Mouse (Mus musculus) natural killer cell, adult 2 months (primary cell): Measurements from ENCODE around the gene Borcs6.
"Not testable (repeated sequence)": the region's sequence is repeated elsewhere in the genome, so short reads cannot be mapped to it uniquely, and the experiment has no call there.

Experiments
- DNase-seq, 2 experiments: peaks; one replicate each; pipeline ENCODE4 v3.0.0; 2022; ENCODE audit warnings: low spot score in 2 of 2

The Borcs6 gene

DNA sequence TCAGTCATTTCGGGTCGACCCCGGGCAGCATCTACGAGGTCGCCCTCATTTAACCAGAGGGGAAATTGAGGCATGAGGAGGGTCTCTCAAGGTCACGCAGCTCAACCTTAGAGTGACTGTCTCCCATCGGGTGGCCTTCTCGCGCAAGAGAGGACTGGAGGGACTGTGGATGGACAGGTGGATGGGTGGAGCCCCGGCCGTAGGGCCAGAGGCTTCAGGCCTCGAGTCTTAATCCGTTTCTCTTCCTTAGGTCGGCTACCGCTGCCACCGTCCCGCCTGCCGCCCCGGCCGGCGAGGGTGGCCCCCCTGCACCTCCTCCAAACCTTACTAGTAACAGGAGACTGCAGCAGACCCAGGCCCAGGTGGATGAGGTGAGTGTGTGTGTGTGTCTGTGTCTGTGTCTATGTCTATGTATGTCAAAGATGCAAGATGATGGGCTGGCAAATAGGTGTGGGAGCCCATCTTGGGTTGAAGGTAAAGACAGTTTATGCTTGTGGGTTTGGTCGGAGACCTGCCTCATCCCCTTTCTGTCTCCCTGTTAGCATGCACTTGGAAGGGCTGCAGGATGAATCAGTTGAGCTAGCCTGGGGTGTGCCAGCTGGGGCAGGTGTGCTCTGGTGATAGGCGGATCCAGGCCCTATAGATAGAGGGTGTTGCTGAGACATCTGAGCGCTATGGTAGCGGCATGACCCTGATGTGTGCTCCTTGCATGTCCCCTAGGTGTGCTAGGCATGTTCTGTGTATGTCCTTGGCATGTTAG is 29.5 kb downstream of the Borcs6 start:
- no peak for DNase-seq

DNA sequence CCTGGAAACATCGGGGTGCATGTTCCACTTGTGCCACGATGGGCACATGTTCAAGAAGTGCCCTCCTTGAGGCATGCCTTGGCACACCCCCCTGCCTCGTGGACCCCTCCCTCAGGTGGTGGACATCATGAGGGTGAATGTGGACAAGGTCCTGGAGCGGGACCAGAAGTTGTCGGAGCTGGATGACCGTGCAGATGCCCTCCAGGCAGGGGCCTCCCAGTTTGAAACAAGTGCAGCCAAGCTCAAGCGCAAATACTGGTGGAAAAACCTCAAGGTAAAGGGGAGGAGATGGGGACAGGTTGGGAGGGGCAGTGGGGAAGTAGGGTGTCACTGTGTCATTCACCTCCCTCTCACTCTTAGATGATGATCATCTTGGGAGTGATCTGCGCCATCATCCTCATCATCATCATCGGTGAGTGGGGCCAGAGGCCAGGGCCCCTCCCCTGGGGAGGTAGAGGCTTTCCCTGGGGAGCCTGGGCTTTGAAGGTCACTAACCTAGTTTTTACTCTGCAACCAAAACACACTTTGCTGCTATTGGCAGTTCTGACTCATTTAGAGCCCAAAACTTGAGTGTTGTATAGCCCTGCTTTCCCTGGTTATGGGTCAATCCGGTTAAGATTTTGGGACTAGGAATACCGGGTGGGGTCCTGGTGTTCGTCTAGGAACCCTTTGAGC is 30.2 kb downstream of the Borcs6 start:
- no peak for DNase-seq

DNA sequence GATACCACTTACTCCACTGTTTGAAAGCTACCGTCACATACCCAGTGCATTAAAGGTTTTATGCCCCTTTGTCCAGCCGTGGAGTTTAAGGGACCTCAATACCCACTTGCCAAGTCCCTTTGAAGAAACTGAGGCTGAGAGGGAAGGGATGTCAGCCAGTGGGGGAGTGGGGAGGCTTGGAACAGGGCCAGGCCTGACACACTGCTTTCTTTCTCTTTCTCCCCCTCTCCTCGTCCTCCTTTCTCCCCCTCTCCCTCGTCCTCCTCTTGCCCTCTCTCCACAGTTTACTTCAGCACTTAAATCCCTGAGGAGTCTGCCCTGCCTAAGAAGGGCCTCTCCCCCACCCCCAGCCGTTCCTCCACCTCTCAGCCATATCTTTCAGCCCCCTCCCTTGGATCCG is 30.9 kb downstream of the Borcs6 start:
- no peak for DNase-seq

DNA sequence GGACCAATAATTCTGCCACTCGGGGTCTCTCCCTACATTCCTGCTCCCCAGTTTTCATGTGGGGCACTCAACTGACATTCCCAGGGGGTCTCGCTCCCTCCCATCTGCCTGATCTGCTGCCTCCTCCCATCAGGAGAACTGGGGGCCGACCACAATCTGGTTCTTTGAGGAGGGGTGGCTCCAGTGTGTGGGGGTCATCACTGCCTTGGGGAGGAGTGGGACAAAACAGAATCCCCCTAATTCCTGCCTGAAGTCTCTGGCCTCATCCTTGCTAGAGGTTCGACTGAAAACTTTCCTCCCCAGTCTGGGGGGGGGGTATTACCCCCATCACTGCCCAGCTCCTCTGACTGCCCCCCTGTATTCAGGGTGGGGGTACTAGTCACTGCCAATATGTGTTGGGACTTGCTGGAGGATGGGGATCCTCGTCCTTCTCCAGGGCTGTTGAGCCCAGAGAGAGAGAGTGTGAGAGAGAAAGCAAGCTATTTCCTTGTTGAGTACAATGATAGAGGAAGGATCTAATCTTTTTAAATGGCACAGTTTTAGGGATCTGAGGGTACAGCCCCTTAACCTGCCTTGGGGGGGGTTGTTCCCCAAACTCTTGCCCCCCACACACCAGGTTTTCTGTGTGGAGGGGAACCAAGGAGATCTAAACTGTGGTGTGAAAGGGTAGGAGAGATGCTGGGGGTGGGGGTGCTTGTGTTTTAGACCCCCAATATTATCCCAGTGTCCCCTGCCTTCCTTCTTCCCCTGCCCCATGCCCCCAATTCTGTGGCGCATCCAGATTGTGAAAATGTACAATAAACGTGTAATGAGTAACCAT is 32.3 kb downstream of the Borcs6 start:
- no peak for DNase-seq

DNA sequence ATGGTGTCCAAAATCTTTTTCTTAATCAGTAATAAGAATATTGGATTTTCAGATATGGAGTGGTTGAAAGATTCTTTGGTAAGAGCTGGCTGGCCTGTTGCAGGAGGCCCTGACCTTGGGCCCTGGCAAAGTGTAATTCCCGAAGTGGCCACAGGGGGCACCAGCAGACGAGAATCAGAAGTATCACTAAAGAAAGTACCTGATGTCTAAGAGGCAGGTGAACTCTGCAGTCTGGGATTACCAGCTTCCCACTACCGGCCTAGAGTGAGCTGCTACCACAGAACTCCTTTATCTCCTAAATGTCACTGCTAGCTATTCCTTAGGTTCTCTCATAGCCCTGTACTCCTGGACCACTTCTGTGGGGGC is 32.9 kb downstream of the Borcs6 start:
- DNase-seq, result peak; percentile 87 to 91

DNA sequence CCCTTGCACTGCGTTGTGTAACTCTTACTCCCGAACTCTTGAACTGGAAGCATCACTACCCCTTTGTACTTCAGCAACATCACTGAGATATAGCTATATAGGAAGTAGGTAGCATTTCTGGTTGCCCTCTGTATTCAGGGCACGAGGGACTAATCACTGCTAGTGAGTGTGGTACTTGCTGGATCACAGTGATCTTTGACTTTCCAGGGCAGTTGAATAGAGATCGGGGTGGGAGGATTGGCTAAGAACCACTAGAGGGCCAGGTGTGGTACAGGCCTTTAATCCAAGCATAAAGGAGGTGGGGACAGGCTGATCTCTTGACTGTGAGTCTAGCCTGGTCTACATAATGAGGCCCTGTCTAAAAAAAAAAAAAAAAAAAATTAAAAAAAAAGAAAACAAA is 33.4 kb downstream of the Borcs6 start:
- DNase-seq, result peak in 1 of 2 experiments; percentile 49

DNA sequence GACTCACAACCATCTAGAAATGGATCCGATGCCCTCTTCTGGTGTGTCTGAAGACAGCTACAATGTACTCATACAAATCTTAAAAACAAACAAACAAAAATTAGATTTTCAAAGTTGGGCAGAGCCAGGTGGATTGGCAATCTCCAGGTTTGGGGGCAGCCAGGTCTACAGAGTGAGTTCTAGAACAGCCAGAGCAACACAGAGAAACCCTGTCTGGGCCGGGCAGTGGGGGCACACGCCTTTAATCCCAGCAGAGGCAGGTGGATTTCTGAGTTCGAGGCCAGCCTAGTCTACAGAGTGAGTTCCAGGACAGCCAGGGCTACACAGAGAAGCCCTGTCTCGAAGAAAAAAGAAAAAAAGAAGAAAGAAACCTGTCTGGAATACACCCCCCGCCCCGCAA is 34.3 kb downstream of the Borcs6 start:
- DNase-seq, result not testable (repeated sequence)

DNA sequence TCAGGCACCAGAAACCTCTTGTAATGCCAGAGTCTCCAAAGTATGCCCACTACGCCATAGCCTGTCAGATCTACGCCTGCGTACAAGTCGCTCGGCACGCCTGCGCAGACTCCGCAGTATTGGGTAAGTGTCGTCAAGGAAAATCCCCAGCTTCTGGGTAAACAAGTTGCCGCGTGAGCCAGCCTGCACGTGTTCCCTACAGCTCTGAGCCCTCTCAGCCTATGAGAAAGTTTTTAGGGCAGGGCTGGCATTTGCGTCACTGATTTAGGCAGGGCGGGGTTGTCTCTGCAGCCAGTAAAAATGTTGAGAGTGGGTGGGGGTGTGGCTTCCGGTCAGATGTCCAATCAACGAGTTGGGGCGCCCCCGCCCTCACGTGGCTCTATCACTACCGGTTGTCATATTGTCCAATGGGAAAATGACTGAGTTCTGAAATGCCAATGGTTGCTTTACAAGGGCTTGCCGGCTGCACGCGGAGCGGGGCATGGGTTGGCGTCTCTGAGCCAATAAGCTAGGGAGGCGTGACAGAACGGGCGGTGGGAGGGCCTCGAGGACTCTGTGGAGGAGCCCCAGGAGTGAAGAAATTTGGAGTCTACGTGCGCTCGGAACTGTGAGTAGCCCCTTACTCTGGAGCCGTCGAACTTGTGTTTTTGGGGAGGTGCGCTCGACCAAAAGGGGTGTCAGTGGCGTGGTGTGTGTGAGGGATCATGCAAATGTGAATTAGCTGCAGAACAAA is 35.3 kb downstream of the Borcs6 start, which contains the start of gene Per1:
Gene Per1 (plus strand): TSS at position 521 of the 733 bp plus-strand sequence.
- peak; percentile 100 for DNase-seq

DNA sequence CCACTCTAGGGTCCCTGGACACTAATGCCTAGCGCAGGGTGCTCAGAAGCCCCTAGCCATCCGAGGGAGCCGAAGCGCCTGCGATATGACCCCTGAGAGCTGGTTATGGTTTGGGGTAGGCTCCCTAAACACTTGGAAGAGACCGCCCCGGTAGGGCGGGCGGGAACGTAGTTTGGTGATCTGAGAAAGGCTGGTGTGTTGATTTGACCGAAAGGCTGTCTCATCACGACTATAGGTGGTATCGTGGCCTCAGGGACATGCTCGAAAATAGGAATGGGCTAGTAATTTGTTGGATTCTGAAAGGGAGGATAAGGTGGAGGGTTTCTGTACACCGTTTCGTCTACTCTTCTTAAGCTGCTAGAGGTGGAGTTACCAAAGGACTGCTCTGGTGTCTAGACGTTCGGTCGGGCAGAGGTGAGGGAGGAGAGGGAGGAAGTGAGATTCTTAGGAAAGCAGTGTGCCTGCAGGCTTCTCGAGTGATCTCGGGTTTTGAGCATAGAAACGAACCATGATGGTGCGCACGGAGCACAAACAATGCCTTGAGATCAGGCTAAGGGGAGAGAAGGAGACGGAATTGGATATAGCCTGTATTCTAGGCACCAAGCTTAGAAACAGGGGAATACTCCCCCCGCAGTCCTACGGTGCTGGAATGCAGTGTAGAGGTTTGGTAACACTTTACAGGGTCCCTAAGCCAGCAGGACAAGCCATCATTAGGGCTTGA is 36.2 kb downstream of the Borcs6 start:
- peak; percentile 40 to 65 for DNase-seq

DNA sequence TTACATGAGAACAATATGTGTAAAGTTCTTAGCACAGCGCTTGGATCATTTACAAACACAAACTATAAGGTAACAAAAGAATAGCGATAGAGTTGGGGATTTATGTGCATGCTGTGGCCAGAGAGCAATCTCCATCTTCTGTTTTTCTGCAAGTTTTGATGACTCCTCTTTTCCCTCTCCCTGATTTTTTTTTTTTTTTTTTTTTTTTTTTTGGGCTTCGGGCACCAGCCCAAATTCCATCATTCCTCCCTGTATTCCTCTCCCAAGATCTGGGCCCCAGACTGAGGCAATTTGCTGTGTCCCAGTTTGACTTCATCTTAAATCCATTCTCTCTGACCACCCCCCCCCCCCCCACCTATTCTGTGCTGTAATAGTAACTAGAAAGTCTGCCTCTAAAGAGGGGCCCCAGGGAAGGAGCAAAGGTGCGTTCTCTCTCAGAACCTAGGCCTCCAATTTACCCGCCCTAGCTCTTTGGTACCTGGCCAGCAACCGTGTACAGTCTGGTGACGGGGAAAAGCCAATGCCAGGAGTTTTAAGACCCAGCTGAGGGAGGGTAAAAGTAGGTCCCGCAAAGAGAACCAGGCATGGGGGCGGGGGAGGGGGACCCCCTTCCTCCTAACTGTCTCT is 37.0 kb downstream of the Borcs6 start:
- no peak for DNase-seq

DNA sequence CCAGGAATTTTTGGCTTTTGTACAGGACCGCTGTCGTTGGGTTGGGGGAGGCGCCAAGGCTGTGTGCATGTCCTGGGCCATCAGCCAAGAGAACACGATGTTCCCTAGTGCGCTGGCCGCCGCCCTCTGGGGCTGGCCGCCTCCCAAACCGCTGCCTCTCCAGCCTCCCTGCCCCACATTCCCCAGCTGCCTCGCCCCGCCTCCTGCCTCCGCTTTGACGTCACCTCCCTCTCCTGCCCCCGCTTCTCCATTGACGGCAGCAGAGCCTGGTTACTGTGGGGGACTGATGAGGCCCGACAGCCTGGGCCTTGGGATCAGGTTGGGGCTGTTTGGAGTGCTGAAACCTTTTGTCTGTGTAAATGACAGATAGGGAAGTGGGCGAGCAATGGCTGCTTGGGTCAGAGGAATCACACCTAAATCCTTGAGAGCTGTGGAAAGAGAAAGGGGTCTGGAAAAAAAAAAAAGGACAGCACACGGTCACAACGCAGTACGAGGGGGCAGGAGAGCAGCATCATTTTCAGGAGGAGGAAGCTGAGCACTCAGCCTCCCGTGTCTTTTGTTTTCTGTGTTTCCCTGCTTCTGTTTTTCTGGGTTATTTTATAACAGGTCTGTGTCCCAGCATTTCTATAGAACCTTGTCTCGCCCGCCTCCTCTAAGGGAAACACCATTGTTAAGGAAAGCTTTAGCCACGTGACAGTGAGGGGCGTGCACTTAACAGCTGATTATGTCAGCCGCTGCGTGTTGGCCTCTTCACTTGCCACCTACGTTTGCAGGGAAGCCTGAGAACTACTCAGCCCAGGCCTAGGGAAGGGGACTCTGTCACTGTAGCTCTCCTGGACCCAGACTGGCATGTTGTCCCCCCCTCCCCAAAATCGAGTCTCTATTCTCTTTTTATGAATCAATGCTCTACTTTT is 37.7 kb downstream of the Borcs6 start:
- DNase-seq, result peak; percentile 90 to 93

DNA sequence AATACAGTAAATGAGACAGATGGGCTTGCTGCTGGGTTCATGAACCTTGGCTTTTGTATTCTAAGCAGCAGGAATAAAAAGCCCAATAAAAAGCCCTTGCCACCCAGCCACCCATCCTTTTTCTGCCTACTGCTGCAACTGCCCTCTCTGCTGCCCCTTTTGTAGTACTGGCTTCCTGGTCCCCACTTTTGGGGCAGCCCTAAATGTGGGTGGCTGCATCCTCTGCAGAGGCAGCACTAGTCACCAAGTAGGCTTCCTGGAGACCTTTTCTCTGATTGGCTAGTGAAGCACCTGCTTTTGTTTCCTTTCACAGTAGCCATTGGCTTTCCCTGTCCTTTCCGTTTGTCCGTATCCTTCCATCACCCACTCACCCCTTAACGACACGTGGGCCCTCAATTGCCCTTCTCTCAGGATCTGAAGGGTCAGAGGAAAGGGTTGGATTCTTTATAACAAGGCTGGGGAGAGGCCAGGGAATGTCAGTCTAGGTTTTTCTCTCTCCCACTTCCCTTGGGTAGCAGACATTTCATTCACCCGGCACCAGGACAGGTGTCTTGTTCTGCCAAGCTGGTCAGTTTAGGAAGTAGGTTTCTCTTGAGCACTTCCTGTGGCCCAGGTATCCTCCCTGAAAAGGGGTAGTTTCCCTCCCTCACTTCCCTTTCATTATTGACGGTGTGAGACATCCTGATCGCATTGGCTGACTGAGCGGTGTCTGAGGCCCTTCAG is 38.7 kb downstream of the Borcs6 start:
- DNase-seq, result peak; percentile 63 to 65

DNA sequence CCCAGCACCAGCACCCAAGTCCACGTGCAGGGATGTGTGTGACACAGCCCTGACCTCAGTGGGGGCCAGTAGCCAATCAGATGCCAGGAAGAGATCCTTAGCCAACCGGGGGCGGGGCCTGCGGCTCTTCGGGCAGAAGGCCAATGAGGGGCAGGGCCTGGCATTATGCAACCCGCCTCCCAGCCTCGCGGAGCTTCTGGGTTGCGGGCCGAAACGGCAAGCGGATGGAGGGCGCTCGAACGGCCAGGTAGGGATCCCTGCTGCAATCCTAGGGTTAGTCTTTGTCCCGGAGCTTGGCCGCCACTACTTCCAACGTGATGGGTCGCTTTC is 39.2 kb downstream of the Borcs6 start:
- DNase-seq, result peak; percentile 96 to 97

DNA sequence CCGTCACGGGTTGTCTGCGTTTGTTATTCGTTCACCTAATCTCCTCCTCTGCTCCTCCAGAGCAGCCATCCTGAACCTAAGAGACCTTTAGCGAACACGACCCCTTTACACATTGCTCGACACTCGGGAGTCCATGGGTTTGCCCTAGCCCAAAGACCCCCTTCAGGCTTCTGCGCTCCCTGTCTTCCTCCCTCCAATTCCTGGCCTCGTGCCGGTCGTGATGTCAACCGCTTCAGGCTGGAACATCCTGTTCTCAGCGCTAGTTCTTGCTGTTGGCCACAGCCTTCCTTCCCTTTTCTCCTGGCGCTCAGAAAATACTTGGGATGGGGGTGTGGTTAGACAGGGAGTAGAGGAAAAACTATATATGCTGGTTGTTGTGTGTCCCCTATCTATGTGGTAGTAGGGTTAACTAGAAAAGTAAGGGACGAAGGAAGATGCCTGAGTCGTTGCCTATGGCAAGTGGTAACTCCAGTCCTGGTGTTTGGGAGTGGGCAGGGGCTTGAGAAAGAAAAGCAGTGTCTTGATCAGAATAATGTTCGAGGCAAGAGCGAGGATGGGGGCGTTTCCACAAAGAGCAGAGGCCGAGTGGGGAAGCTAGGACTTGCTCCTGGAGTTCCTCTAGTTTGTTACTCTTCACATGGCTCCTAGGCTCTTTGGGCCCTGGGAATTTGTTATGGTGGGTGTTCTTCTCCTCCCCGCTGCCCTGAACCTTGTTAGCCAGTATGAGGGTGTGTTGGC is 39.8 kb downstream of the Borcs6 start:
- DNase-seq, result no peak

DNA sequence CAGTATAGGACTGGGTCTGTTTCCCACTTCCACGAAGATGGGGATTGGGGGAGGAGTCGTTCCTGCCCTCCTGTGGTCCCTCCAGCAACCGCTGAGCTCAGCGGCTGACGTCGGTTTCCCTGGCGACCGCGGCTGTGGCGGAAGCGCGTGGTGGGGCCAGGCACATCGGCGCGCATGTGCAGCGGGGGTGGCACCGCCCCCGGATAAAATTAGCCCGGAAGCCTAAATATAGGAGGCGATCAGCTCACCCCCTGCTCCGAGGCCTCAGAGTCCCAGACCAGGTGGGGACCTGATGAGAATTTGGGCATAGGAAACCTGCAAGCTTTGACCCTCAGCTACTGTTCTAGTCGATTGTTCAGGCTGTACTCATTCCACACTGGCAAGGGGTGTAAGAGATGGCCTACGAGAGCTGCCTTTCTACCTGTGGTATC is 40.4 kb downstream of the Borcs6 start:
- DNase-seq, result peak; percentile 88 to 91

DNA sequence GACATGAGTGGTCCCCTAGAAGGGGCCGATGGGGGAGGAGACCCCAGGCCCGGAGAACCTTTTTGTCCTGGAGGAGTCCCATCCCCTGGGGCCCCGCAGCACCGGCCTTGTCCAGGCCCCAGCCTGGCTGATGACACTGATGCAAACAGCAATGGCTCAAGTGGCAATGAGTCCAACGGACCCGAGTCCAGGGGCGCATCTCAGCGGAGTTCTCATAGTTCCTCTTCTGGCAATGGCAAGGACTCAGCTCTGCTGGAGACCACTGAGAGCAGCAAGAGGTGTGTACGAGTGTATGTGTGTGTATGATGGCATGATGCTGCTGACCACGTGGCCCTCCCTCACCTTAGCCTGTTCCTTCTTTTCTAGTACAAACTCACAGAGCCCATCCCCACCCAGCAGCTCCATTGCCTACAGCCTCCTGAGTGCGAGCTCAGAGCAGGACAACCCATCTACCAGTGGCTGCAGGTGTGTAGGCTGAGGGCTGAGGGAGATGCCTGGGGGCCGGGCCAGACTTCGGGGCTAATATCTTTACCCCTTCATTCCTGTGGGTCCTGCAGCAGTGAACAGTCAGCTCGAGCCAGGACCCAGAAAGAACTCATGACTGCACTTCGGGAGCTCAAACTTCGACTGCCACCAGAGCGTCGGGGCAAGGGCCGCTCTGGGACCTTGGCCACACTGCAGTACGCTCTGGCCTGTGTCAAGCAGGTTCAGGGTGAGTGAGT is 41.3 kb downstream of the Borcs6 start:
- no peak for DNase-seq

DNA sequence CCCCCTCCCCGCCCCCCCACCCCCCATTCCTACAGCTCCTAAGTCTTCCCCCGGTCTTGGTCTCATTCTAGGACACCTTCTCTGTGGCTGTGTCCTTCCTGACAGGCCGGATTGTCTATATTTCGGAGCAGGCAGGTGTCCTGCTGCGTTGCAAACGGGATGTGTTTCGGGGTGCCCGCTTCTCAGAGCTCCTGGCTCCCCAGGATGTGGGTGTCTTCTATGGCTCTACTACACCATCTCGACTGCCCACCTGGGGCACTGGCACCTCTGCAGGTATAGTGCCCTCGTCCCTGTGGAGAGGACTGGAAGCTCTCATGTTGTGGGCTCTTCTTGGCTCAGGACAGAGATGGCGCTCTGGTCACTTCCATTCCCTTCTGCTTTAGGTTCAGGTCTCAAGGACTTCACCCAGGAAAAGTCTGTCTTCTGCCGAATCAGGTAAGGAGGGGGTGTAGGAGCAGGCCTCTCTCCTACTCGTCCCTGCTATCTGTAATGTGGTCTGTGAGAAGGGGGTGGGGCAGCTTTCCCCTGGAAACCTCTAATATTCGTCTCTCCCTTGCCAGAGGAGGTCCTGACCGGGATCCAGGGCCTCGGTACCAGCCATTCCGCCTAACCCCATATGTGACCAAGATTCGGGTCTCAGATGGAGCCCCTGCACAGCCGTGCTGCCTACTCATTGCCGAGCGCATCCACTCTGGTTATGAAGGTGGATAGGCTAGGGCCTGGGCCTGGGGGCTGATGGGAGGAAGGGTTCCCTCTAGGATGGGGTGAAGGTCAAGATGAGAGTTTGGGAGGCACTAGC is 42.3 kb downstream of the Borcs6 start:
- DNase-seq, result no peak
